Mouse (Mus musculus): ENCODE data around the gene Fut8. TPM values are rescaled to one million over a fixed set of nuclear protein-coding genes. Genes with fewer than 3 reads are reported as not detected.

Gene Fut8
- 64.8 and 66.9 TPM in 2 replicates for polyA plus RNA-seq (2015; fragmentation: Nextera tagmentation; extraction: Ambion mirVana)

GRCm38 (mm10) chr12:77237950-77238530 is at the start of gene Fut8:
TSS of gene Fut8 (plus strand) at chr12:77238125.
- Histone ChIP-seq H3K9me3 (no peaks in the 10 kb centered on the region), H3K4me1 (peaks cover 16% of the 10 kb centered on the region), H3K9ac (peak within 1 kb of the TSS; percentile 98), H3K27ac (peak within 1 kb of the TSS; percentile 100), H3K27me3 (replicated peaks) (no peaks in the 10 kb centered on the region), H3K36me3 (replicated peaks) (no peaks in the 10 kb centered on the region), H3K4me3 (peak within 1 kb of the TSS; percentile 99), H3K4me2 (peak within 1 kb of the TSS; percentile 71)
- under 1% methylated on average over 46 of the region's 46 CpGs for WGBS
- ATAC-seq (replicated peaks) = peak; percentile 79

DNA sequence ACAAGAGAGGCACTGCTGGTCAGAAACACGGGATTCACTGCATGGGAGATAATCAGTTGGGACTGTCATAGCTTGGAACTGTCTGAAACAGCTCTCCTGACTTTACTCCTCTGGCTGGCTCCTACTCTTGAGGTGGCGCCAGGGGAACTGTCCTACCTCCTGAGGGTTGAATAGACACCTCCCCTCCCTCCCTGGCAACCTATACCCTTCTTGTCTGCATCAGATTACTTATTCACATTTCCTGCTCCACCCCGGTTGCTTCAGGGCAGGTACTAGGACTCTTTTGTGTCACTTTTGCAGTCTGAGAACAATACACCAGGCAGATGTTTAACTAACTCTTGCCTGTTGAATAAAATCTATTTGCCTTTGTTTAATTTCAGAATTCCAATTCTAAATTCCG is 48.8 kb upstream of the Fut8 start:
- H3K4me1 ChIP-seq = no peaks in the 10 kb centered on the region
- no peak overlapping the region for H3K9ac ChIP-seq
- no peak overlapping the region for H3K27ac ChIP-seq
- no peaks in the 10 kb centered on the region for H3K27me3 ChIP-seq (replicated peaks)
- ATAC-seq (replicated peaks) = no peak
- no peaks in the 10 kb centered on the region for H3K36me3 ChIP-seq (replicated peaks)
- no peak overlapping the region for H3K4me2 ChIP-seq
- H3K9me3 ChIP-seq = no peaks in the 10 kb centered on the region
- WGBS = 55% methylated on average over 4 of the region's 4 CpGs
- no peak overlapping the region for H3K4me3 ChIP-seq

GRCm38 (mm10) chr12:77189933-77190446 is 47.9 kb upstream of the Fut8 start:
- Histone ChIP-seq H3K4me3 (no peak overlapping the region), H3K9me3 (no peaks in the 10 kb centered on the region), H3K27me3 (replicated peaks) (no peaks in the 10 kb centered on the region), H3K4me1 (no peaks in the 10 kb centered on the region), H3K9ac (no peak overlapping the region), H3K36me3 (replicated peaks) (no peaks in the 10 kb centered on the region), H3K4me2 (no peak overlapping the region), H3K27ac (no peak overlapping the region)
- WGBS = 90% methylated on average over 3 of the region's 3 CpGs
- ATAC-seq (replicated peaks) = no peak

- no peak overlapping the region for H3K27ac ChIP-seq
- WGBS = 90% methylated on average over 9 of the region's 9 CpGs
- H3K4me2 ChIP-seq = no peak overlapping the region
- no peaks in the 10 kb centered on the region for H3K4me1 ChIP-seq
- no peaks in the 10 kb centered on the region for H3K27me3 ChIP-seq (replicated peaks)
- no peak overlapping the region for H3K4me3 ChIP-seq
- no peak for ATAC-seq (replicated peaks)
- no peaks in the 10 kb centered on the region for H3K36me3 ChIP-seq (replicated peaks)
- H3K9ac ChIP-seq = no peak overlapping the region
- H3K9me3 ChIP-seq = no peaks in the 10 kb centered on the region
These were observed 46.2 kb upstream of the Fut8 start for GRCm38 (mm10) chr12:77191478-77192271.

DNA sequence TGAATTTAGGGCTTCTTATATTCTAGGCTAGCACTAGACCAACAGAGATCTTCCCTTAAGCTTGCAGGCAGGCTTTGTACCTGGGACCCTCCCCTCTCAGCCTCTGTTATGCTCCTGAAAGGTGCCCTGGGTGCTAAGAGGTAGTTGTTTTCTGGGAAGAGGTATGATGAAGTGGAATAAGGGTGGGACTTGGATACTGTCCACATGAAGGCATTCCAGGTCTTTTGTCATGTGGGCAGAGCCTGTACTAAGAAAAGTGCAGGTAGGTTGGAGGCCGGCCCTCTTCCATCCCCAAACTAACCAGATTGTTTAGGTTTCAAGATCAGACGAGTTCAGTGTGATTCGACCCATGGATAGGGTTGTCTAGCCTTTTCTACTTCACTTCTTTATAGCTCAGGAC is 45.2 kb upstream of the Fut8 start:
- no peak overlapping the region for H3K9ac ChIP-seq
- 86% methylated on average over 3 of the region's 3 CpGs for WGBS
- no peaks in the 10 kb centered on the region for H3K9me3 ChIP-seq
- H3K4me2 ChIP-seq = no peak overlapping the region
- no peak overlapping the region for H3K4me3 ChIP-seq
- ATAC-seq (replicated peaks) = no peak
- no peaks in the 10 kb centered on the region for H3K4me1 ChIP-seq
- no peaks in the 10 kb centered on the region for H3K36me3 ChIP-seq (replicated peaks)
- H3K27ac ChIP-seq = no peak overlapping the region
- no peaks in the 10 kb centered on the region for H3K27me3 ChIP-seq (replicated peaks)

DNA sequence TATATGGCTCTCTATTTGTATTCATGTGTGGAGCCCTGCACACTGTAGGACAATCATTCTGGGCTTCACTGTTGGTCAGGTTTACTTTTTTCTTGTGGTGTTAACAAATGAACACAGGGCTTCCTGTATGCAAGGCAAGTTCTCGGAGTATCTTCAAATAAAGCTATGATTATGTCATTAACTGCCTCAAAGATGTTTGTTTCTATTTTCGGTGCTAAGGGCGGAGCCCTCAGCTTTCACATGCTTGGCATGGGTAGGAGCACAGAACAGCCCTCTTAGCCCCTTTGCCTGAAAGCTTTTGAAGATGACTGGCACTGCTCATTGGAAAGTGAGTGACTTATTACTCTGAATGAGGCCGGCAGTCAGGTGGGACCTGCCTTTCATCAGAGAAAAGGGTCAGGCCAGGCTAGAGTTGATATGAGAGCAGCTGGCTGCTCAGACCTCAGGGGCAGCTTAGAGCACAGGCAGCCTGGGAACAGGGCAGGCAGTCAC is 44.7 kb upstream of the Fut8 start:
- Histone ChIP-seq H3K27ac (no peak overlapping the region), H3K9ac (no peak overlapping the region), H3K36me3 (replicated peaks) (no peaks in the 10 kb centered on the region), H3K4me2 (no peak overlapping the region), H3K27me3 (replicated peaks) (no peaks in the 10 kb centered on the region), H3K4me1 (no peaks in the 10 kb centered on the region), H3K9me3 (no peaks in the 10 kb centered on the region), H3K4me3 (no peak overlapping the region)
- 90% methylated on average over 4 of the region's 4 CpGs for WGBS
- no peak for ATAC-seq (replicated peaks)

DNA sequence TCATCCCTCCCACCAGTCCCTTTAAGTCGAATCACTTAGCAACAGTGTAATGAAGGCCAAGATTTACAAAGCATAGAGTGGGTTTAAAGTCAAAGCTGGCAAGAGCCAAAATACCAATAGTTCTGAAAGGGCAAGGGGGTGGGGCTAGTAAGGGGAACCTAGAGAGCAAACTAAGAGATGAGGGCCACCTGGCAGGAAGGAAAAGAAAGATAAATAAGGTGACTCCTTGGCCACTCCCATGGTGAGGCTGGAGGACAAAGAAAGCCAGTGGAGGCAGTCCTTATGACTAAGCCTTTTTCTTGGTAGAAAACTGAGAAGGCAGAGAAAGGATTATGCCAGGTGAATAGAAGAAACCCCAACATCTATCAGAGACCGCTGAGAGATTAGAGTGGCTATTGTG is 42.9 kb upstream of the Fut8 start:
- Histone ChIP-seq H3K4me3 (no peak overlapping the region), H3K27me3 (replicated peaks) (no peaks in the 10 kb centered on the region), H3K9me3 (no peaks in the 10 kb centered on the region), H3K27ac (no peak overlapping the region), H3K4me1 (no peaks in the 10 kb centered on the region), H3K9ac (no peak overlapping the region), H3K36me3 (replicated peaks) (no peaks in the 10 kb centered on the region), H3K4me2 (no peak overlapping the region)
- no peak for ATAC-seq (replicated peaks)
- 58% methylated on average over 2 of the region's 2 CpGs for WGBS

DNA sequence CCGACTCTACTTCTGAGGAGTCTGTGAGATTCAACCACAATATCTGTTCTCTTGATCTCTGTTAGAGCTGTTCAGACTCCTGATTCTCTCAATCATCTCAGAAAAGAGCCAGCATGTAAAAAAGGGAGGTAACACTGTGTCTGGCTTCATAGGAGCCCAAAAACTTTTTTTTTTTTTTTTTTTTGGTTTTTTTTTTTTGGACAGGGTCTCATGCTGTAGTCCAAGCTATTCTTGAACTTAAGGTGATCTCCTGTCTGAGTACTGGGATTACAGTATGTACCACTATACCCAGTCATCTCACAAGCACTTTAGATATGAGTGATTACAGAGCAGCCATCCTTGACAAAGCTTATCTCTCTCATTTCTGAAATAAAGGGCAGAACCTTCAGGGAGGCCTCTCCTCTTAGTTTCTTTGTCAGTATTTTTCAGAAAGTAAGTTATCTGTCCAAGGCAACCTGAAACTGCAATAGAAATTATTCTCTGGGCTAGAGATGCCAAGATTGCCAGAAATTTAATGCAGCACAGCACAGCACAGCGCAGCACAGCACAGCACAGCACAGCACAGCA is 41.3 kb upstream of the Fut8 start:
- Histone ChIP-seq H3K4me2 (no peak overlapping the region), H3K27ac (no peak overlapping the region), H3K27me3 (replicated peaks) (no peaks in the 10 kb centered on the region), H3K9ac (no peak overlapping the region), H3K9me3 (no peaks in the 10 kb centered on the region), H3K4me3 (no peak overlapping the region), H3K4me1 (no peaks in the 10 kb centered on the region), H3K36me3 (replicated peaks) (no peaks in the 10 kb centered on the region)
- 94% methylated on average over 2 of the region's 2 CpGs for WGBS
- ATAC-seq (replicated peaks) = no peak

DNA sequence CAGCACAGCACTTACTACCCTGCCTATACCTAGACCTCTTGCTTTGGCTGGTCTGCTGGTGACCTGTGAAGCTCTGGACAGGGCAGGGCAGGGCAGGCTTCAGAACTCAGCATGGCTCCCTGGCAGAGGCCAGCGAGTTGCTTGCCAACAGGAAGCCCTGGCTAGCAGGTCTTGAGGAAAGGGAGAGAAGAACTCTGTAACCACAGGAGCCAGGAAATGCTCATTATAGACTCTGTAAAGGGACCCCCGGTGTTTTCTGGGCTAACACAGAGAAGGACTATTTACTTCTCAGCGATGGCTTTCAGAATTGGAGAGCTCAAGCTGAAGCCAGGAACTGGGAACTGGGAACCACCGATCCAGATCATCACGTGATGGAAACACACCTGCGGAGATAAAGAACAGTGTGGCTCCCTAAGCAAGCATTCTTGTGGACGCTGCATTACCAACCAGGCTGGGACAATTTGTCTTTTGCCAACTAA is 40.8 kb upstream of the Fut8 start:
- Histone ChIP-seq H3K4me1 (no peaks in the 10 kb centered on the region), H3K9me3 (no peaks in the 10 kb centered on the region), H3K27me3 (replicated peaks) (no peaks in the 10 kb centered on the region), H3K9ac (no peak overlapping the region), H3K4me2 (no peak overlapping the region), H3K4me3 (no peak overlapping the region), H3K27ac (no peak overlapping the region), H3K36me3 (replicated peaks) (no peaks in the 10 kb centered on the region)
- ATAC-seq (replicated peaks) = no peak
- 77% methylated on average over 7 of the region's 7 CpGs for WGBS

DNA sequence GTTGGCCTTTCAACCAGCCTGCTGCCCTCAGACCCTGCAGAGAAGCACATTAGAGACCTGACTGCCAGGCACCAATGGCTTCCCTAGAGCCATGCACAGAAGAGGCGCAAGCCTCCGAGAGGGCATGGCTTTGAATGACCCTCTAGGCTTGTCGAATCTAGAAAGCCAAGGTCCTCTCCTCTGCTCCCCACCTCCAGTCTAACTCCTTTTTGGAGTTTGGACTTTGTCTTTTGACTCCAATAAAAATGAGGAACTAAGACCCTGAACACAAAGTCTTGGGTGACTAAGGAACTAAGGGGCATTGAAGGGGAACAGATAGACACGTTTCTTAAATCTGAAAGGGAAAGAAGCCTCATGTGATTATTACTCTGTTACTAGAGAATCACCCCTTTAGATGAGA is 39.7 kb upstream of the Fut8 start:
- no peak overlapping the region for H3K27ac ChIP-seq
- WGBS = 95% methylated on average over 4 of the region's 4 CpGs
- no peak overlapping the region for H3K4me3 ChIP-seq
- no peaks in the 10 kb centered on the region for H3K27me3 ChIP-seq (replicated peaks)
- no peak for ATAC-seq (replicated peaks)
- no peak overlapping the region for H3K4me2 ChIP-seq
- H3K4me1 ChIP-seq = no peaks in the 10 kb centered on the region
- no peaks in the 10 kb centered on the region for H3K9me3 ChIP-seq
- no peaks in the 10 kb centered on the region for H3K36me3 ChIP-seq (replicated peaks)
- no peak overlapping the region for H3K9ac ChIP-seq

GRCm38 (mm10) chr12:77201461-77202143 is 36.3 kb upstream of the Fut8 start:
- Histone ChIP-seq H3K9ac (no peak overlapping the region), H3K27ac (no peak overlapping the region), H3K9me3 (no peaks in the 10 kb centered on the region), H3K27me3 (replicated peaks) (no peaks in the 10 kb centered on the region), H3K4me3 (no peak overlapping the region), H3K36me3 (replicated peaks) (no peaks in the 10 kb centered on the region), H3K4me2 (no peak overlapping the region), H3K4me1 (no peaks in the 10 kb centered on the region)
- 78% methylated on average over 10 of the region's 10 CpGs for WGBS
- no peak for ATAC-seq (replicated peaks)

- WGBS = 96% methylated on average over 4 of the region's 4 CpGs
- no peaks in the 10 kb centered on the region for H3K4me1 ChIP-seq
- H3K4me3 ChIP-seq = no peak overlapping the region
- H3K9ac ChIP-seq = no peak overlapping the region
- ATAC-seq (replicated peaks) = no peak
- no peaks in the 10 kb centered on the region for H3K36me3 ChIP-seq (replicated peaks)
- no peaks in the 10 kb centered on the region for H3K9me3 ChIP-seq
- H3K27ac ChIP-seq = no peak overlapping the region
- no peaks in the 10 kb centered on the region for H3K27me3 ChIP-seq (replicated peaks)
- H3K4me2 ChIP-seq = no peak overlapping the region
These were observed 34.8 kb upstream of the Fut8 start for GRCm38 (mm10) chr12:77203136-77203535.
